Mouse (Mus musculus): ENCODE results near the gene Htra2.
A peak's percentile ranks its signal among the peaks of the same experiment; 100 is the strongest.

Htra2 gene

DNA sequence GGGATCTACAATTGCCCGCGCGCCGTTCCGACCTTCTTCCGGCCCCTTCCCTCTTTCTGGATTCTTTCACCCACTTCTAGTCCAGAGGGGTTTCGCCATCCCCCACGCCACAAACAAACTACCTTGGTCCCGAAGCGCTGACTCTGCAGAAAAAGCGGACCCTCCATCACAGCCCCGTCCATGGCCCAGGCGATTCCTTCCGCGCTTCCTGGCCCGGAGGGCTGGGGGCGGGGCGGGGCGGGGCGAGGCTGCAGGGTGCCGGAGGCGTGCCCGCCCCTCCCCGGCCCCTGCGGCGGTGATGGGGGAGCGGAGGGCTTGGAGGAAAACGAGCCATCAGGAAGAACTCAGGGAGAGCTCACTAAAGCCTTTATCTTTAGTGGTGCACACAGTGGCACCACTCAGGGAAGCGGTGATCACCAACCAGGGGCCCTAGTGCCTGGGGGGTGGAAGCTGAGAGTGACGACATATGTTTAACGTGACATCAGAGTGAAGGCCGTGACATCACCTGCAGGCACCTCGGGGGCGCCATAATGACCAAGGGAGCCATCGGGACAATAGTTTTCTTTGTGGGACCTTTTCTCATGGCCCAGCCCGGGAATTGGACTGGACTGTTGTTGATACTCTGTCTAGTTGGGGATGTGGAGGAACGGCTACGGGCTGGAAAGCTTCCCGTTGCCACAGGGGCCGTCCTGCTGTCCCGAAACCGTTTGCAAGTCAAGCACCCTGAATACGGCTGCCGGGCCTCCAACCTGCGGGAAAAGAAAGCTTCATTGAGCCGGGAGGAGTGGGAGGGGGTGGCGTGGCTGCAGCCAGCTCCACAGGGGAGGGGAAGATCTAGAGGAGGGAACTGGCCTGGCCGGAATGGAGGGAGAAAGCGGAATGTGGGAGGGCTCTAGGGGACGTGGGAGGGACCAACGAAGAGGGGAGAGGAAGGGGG, 21.6 kb downstream of the Htra2 start, which contains the start of the genes Dok1 and Loxl3:
TSS of gene Dok1 (minus strand) at position 223 of the 937 bp plus-strand sequence.
TSS of gene Loxl3 (plus strand) at position 925 of the 937 bp plus-strand sequence.
- peak; percentile 79 for DNase-seq (ENCODE audit: low read depth, low spot score)

GRCm38 (mm10) chr6:83032769-83033191, 22.3 kb downstream of the Htra2 start:
- peak; percentile 64 for DNase-seq (ENCODE audit: low read depth, low spot score)

GRCm38 (mm10) chr6:83031921-83032590, 23.0 kb downstream of the Htra2 start:
- no peak for DNase-seq (ENCODE audit: low read depth, low spot score)

GRCm38 (mm10) chr6:83031111-83031510, 24.0 kb downstream of the Htra2 start:
- no peak for DNase-seq (ENCODE audit: low read depth, low spot score)

DNA sequence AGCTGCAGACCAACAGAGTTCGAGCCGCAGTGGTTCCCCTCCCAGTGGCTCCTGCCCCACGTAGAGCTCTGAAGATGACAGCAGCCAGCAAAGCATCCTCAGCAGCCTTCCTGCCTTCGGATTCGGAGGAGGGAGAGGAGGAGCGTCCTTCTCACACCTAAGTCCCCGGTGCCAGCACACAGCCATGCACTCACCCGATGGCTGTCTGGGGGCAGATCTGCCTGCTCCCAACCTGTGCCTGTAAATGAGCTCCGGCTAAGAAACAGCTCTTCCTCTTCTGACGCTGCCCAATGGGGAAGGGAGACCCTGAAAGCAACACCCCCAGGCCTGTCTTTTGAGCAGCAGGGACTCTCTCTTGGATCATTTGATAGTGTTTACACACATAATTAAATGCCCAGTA, 25.3 kb downstream of the Htra2 start:
- DNase-seq (ENCODE audit: low read depth, low spot score) = no peak

GRCm38 (mm10) chr6:83027706-83028105, 27.4 kb downstream of the Htra2 start:
- DNase-seq (ENCODE audit: low read depth, low spot score) = no peak

GRCm38 (mm10) chr6:83027293-83027692, 27.8 kb downstream of the Htra2 start:
- no peak for DNase-seq (ENCODE audit: low read depth, low spot score)

DNA sequence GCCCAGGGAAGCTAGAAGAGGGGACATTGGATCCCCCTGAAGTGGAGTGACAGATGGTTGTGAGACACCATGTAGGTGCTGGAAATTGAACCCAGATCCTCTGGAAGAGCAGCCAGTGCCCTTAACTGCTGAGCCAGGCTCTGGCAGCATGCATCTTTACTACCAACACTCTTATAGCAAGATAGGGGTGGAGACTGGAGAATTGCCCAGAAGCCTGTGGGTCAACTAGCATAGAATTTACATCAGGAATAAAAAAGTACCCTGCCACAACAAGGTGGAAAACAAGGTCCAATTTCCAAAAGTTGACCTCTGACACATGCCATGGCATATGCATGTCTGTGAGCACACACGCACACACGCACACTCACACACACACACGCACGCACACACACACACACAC, 29.9 kb downstream of the Htra2 start:
- DNase-seq (ENCODE audit: low read depth, low spot score) = no peak

DNA sequence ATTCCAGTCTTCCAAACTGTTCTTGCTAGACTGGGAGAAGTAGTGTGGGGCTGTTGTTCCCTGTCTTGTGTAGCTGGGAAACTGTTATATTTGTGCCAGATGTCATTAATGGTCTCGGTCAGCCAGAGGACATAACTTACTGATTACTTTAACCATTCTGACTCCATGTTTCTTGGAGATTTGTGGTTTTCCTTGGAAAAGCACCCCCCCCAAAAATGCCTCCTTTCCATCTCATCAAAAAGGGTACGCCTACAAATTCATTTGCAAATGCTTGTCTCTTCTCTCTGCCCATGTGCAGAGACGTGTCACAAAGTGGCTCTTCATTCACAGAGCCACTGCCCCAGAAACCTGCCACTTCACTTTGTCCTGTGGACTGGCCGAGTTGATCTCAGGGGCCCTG, 30.7 kb downstream of the Htra2 start:
- DNase-seq (ENCODE audit: low read depth, low spot score) = no peak

DNA sequence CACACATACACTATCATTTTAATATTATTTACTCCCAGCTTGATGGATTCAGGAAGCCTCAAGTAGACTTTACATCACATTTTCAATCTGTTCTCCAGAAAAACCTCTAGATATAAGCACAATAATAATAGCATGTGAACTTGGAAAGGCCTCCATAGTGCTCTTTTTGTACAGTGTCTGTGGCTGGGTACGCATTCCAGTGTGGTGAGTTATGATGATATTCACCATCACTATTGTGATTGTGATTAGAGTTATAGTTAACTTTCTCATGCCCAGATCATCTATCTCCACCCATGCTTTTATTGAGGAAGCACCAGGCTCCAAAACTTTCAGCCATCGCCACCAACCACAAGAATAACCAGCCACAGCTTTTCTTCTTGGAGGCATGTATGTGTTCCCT, 31.3 kb downstream of the Htra2 start:
- no peak for DNase-seq (ENCODE audit: low read depth, low spot score)

DNA sequence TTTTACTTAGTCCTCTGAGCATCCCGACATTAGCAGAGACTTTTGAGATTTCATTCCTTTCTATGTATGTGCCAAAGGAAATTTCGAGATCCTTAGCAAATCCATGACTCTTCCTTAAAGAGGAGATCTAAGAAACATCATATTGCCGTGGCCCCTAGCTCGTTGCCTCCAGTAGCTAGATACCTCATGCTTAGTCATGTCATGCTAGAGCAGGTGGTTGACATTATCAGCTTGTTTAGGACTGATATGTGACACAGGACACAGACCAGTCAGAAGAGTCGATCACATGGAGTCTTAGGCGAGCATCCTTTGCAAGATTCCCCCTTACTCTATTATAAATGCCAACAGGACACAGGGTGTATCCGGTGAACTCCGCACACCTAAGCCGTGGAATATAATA, 32.1 kb downstream of the Htra2 start:
- DNase-seq (ENCODE audit: low read depth, low spot score) = no peak

DNA sequence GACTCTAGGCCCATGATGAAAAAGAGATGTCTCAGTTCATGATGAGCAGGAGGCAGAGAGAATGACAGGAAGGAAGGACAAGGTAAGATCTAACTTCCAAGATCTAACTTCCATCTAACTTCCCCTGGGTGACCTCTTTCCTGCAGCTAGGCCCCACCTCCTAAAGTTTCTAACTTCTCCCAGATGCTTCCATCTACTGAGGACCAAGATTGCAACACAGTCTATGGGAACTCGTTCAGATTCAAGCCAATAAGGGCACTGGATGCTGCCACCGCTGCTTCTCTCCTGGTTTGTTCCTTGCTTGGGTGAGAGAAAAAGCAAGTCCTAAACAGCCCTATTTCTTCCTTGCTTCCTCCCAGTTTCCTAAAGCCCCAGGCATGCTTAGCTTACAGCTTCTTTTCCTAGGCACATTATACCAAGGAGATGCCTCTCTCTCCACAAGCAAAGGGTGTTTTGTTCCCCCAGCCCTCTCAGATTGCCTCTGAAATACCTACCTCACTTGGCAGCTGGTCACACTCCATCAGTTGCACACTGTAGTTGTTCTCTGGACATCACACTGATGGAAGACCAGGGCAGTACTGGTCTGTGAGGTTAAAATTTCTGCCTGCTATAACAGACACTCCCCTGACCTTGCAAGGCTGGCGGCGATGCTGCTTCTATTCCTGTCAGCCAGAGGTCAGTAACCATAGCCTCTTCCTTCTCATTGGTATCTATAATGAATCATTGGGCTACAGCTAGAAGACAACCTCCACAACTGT, 34.1 kb downstream of the Htra2 start:
- no peak for DNase-seq (ENCODE audit: low read depth, low spot score)

DNA sequence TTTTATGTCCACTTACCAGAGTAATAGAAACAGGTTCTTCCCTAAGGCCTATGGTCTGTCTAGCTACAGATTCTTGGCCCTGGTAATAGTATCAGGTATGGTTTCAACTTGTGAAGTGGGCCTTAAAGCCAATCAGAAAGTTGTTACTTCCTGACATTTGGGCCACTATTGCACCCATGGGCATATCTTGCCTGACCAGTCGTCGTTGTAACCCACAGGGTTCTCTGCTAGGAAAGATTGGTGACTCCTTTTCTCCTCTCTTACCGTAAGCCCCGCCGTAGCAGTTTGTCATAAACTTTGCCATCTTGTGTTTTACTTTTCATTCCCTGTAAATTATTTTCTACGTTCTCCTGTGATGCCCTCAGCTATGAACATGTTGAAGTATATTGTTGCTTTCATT, 35.0 kb downstream of the Htra2 start:
- DNase-seq (ENCODE audit: low read depth, low spot score) = no peak

GRCm38 (mm10) chr6:83019044-83019443, 36.0 kb downstream of the Htra2 start:
- no peak for DNase-seq (ENCODE audit: low read depth, low spot score)

GRCm38 (mm10) chr6:83017190-83017589, 37.9 kb downstream of the Htra2 start:
- no peak for DNase-seq (ENCODE audit: low read depth, low spot score)

DNA sequence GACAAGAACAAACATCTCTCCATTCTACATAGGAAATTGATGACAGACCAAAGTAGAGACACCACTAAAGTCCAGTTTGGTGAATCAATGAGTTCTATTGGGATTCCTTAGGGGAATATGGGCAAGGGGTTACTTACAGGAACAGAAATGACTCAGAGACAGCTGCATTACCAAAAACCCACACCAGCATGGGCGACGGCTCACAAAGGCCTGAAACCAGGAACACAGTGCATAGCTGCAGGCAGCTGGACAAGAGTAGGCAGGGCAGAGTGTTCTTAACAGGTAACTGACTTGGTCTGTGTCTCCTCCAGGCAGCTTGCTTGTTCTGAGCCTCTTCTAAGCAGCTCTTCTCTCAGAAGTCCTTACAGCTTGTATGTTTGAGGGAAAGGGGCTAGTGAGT, 39.3 kb downstream of the Htra2 start:
- no peak for DNase-seq (ENCODE audit: low read depth, low spot score)

GRCm38 (mm10) chr6:83014482-83015466, 40.3 kb downstream of the Htra2 start:
- no peak for DNase-seq (ENCODE audit: low read depth, low spot score)

- DNase-seq (ENCODE audit: low read depth, low spot score) = no peak
These were observed 41.6 kb downstream of the Htra2 start for GRCm38 (mm10) chr6:83013444-83013843.

DNA sequence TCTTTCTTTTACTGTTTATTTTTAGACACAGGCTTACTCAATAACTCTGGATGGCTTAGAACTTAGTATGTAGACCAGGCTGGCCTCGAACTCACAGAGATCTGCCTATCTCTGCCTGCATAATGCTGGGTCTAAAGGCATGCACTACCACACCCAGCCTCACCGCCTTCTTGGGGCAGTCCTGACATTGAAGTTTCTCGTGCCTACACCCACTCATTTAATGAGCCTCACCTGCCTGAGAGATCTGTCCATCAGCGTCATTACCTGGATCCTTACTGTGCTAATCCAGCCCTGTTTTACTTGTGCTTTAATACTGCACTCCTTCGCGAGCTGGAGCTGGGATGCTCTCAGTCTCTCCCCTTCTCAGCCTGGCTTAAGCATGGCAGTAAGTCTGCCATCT, 43.3 kb downstream of the Htra2 start:
- DNase-seq (ENCODE audit: low read depth, low spot score) = no peak

GRCm38 (mm10) chr6:83011255-83011654, 43.8 kb downstream of the Htra2 start:
- no peak for DNase-seq (ENCODE audit: low read depth, low spot score)

DNA sequence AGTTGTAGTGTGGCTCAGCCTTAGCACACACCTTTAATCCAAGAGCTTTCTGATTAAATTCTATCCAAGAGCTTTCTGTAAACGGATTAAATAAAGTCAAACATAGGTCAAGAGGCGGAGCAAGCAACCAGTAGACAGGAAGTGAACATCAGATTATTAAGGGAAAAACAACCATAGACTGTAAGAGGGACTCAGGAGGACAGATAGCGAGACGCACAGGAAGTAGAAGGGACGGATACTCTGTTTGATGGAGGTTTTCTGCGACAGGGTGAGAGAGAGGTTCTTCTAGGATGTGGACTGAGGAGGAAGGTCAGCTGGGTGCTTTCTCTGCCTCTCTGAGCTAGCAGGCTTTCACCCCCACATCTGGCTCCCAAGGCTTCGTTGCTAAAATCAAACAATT, 45.1 kb downstream of the Htra2 start:
- DNase-seq (ENCODE audit: low read depth, low spot score) = no peak

All from ES-CJ7 (cell line).